Mouse (Mus musculus) liver, postnatal 0 days (tissue): ENCODE measurements around the gene Pde1a. TPM values are rescaled to one million over a fixed set of nuclear protein-coding genes. Genes with fewer than 3 reads are reported as not detected.

Experiments used
- ATAC-seq: fragments of 200-750 bp; cut with Nextera tagmentation; 2 replicates; pipeline ENCODE4 v1.8.0; 2017; ENCODE audit warnings: mild to moderate bottlenecking, moderate library complexity
- DNase-seq: peaks from one replicate; pipeline ENCODE4 v3.0.0-alpha.2; 2016
- H3K27ac ChIP-seq: fragments of 300-500 bp; sonication (generic); 2 replicates; pipeline ENCODE4 v1.5.1; 2014; ENCODE audit warnings: antibody characterized with exemption, moderate library complexity, mild to moderate bottlenecking, low read depth
- H3K27me3 ChIP-seq: fragments of 300-500 bp; sonication (generic); 2 replicates; pipeline ENCODE4 v1.6.1; 2014; ENCODE audit warnings: low read length, control low read depth, mixed read lengths; ENCODE audit not compliant: insufficient read depth
- H3K36me3 ChIP-seq: fragments of 300-500 bp; sonication (generic); replicated peaks from 2 replicates; pipeline ENCODE4 v1.6.1; 2014; ENCODE audit warnings: mild to moderate bottlenecking, control low read depth, low read length, moderate library complexity, mixed read lengths; ENCODE audit not compliant: insufficient read depth
- H3K4me1 ChIP-seq: fragments of 300-500 bp; sonication (generic); 2 replicates; pipeline ENCODE4 v1.6.1; 2014; ENCODE audit warnings: antibody characterized with exemption, mild to moderate bottlenecking, control low read depth; ENCODE audit not compliant: insufficient read depth
- H3K4me2 ChIP-seq: fragments of 300-500 bp; sonication (generic); 2 replicates; pipeline ENCODE4 v1.6.1; 2014; ENCODE audit warnings: low read depth, mild to moderate bottlenecking, low read length, moderate library complexity, mixed read lengths
- H3K4me3 ChIP-seq: fragments of 300-500 bp; sonication (generic); 2 replicates; pipeline ENCODE4 v1.5.1; 2014; ENCODE audit warnings: low read depth, low read length
- H3K9ac ChIP-seq: fragments of 300-500 bp; sonication (generic); replicated peaks from 2 replicates; pipeline ENCODE4 v1.6.1; 2014; ENCODE audit warnings: mild to moderate bottlenecking, moderate library complexity
- H3K9me3 ChIP-seq: fragments of 300-500 bp; sonication (generic); 2 replicates; pipeline ENCODE4 v1.6.1; 2016; ENCODE audit warnings: mild to moderate bottlenecking, control low read depth, low read length, mixed read lengths
- CTCF ChIP-seq: sonication (generic); IDR thresholded peaks from 2 replicates; pipeline ENCODE4 v1.5.1; 2016; ENCODE audit warnings: antibody characterized with exemption, low read depth
- EP300 ChIP-seq: IDR thresholded peaks from 2 replicates; pipeline ENCODE4 v1.6.1; 2016; ENCODE audit warnings: antibody characterized with exemption, low read depth, mild to moderate bottlenecking
- WGBS: fragments of 180-500 bp; shearing (Covaris S2); extraction: QIAGEN DNeasy Blood & Tissue Kit; methylation state at CpG from one replicate; pipeline ENCODE4 v1.1.7; 2014; ENCODE audit not compliant: insufficient replicate concordance; 5-methylcytosine and 5-hydroxymethylcytosine counted together
- polyA plus RNA-seq: library from polyadenylated mRNA; unstranded; fragments of >200 nt; fragmentation: Nextera tagmentation; extraction: Ambion mirVana; gene quantifications from 2 replicates; pipeline ENCODE4 v1.2.1, GENCODE M21; 2015

Pde1a gene
- 3.9 and 4.1 TPM in 2 replicates for polyA plus RNA-seq

DNA sequence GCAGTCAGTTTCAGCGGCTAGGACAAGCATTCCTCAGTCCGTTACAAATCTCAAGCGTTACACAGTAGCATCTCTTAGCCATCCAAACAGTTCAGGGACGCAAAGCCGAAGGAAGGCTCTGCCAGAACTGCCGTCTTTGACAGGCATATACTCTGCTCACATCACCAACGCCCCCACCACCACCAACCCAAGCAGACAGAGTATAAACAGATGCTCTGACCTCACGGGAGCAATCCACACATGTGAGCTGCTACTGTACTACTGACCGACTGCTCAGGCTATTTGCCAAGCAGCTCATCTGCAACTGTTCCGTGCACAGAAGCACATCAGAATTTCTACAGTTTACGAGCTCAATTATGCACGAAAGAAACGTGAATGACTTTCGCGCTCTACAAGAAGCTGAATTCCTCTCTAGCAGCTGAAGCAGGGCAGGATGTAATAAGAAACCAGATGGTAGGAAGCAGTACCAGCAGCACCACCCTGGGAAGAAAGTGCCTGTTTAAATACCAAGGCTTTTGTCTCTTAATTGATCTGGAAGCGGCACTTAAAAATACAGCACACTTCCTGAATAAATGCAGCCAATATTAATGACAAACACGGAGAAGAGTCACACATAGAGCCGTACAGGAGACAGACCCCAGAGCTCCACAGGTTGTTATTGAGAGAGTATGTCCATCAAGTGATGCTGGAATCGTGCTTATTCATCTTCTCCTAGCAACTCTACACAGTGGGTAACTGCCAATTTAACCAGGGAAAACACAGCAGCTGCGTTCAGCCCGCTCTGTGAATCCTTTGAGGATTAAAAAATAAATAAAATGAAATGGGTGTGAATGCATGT, at the start of gene Pde1a:
Pde1a (minus strand) TSS at position 598 of the 838 bp plus-strand sequence.
- Histone ChIP-seq H3K27ac (no peak within 1 kb of the TSS), H3K27me3 (no peaks in the 10 kb centered on the region), H3K4me1 (no peaks in the 10 kb centered on the region), H3K9ac (no peak within 1 kb of the TSS), H3K36me3 (no peaks in the 10 kb centered on the region), H3K4me3 (no peak within 1 kb of the TSS), H3K9me3 (no peaks in the 10 kb centered on the region), H3K4me2 (peak within 1 kb of the TSS; percentile 24; the same call in 1 of the 2 replicates)
- 34% methylated on average over 21 of the region's 21 CpGs for WGBS
- TF ChIP-seq EP300 (no peak), CTCF (no peak)
- no peak for ATAC-seq
- no peak for DNase-seq

- H3K9me3 ChIP-seq = no peaks in the 10 kb centered on the region
- H3K27ac ChIP-seq = no peak overlapping the region
- DNase-seq = no peak
- no peak overlapping the region for H3K4me3 ChIP-seq
- H3K36me3 ChIP-seq = no peaks in the 10 kb centered on the region
- no peaks in the 10 kb centered on the region for H3K27me3 ChIP-seq
- WGBS = 58% methylated on average over 4 of the region's 4 CpGs
- no peak overlapping the region for H3K9ac ChIP-seq
- no peak for ATAC-seq
- H3K4me2 ChIP-seq = no peak overlapping the region
- no peaks in the 10 kb centered on the region for H3K4me1 ChIP-seq
- TF ChIP-seq CTCF (no peak), EP300 (no peak)
Measured at GRCm38 (mm10) chr2:80178608-80179280, 49.5 kb upstream of the Pde1a start.

GRCm38 (mm10) chr2:80178154-80178553, 48.9 kb upstream of the Pde1a start:
- H3K9me3 ChIP-seq = no peaks in the 10 kb centered on the region
- H3K4me2 ChIP-seq = no peak overlapping the region
- no peak for TF ChIP-seq CTCF
- 52% methylated on average over 3 of the region's 3 CpGs for WGBS
- no peak for ATAC-seq
- DNase-seq = no peak
- no peaks in the 10 kb centered on the region for H3K36me3 ChIP-seq
- no peaks in the 10 kb centered on the region for H3K27me3 ChIP-seq
- no peak overlapping the region for H3K27ac ChIP-seq
- H3K4me3 ChIP-seq = no peak overlapping the region
- no peaks in the 10 kb centered on the region for H3K4me1 ChIP-seq
- H3K9ac ChIP-seq = no peak overlapping the region

- Histone ChIP-seq H3K27ac (no peak overlapping the region), H3K4me3 (no peak overlapping the region), H3K4me2 (no peak overlapping the region), H3K27me3 (no peaks in the 10 kb centered on the region), H3K36me3 (no peaks in the 10 kb centered on the region), H3K9me3 (no peaks in the 10 kb centered on the region), H3K4me1 (no peaks in the 10 kb centered on the region), H3K9ac (no peak overlapping the region)
- 71% methylated on average over 1 of the region's 1 CpGs for WGBS
- DNase-seq (no peak), ATAC-seq (peak; percentile 53)
- TF ChIP-seq EP300 (no peak), CTCF (no peak)
Measured at GRCm38 (mm10) chr2:80168103-80168502, 38.8 kb upstream of the Pde1a start.

DNA sequence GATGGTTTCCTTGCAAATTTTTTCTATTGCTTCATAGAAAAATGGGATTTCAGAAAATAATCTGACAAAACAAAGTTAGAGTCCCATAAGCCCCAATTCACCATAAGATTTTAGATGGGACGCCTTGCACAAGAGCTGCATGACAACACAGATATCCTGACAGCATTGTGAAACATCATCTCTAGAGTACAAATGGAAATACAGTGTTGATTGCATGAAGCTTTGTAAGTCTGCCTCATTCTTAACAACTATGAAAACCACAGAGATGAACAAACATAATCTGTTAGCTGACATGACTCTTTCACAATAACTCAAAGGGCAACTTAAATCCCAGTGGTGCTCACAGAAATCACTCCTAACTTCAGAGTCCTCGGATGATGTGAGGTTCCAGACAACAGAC, 29.5 kb upstream of the Pde1a start:
- H3K4me2 ChIP-seq = no peak overlapping the region
- H3K4me1 ChIP-seq = no peaks in the 10 kb centered on the region
- no peaks in the 10 kb centered on the region for H3K36me3 ChIP-seq
- H3K9me3 ChIP-seq = no peaks in the 10 kb centered on the region
- no peak overlapping the region for H3K4me3 ChIP-seq
- WGBS = 48% methylated on average over 2 of the region's 2 CpGs
- H3K27me3 ChIP-seq = no peaks in the 10 kb centered on the region
- H3K9ac ChIP-seq = no peak overlapping the region
- DNase-seq (no peak), ATAC-seq (peak; percentile 72)
- H3K27ac ChIP-seq = no peak overlapping the region
- TF ChIP-seq CTCF (no peak), EP300 (no peak)

DNA sequence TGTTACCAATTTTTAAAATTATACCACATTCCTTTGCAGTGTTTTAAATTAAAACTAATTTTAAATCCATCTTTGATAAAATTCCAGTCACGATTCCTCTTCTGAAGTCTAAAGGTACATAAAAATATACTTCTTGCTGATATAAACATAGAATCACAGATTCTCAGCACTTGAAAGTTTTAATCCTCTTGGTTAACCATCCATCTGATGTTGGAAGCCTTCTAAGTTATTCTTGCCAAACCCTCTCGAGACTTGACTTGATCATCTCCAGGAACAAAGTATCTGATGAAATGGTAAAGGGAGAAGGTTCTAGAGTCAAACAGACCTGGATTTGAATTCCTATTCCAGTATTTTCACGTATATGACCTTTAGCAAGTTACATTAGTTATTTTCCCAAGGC, 28.9 kb upstream of the Pde1a start:
- Histone ChIP-seq H3K4me3 (no peak overlapping the region), H3K27me3 (no peaks in the 10 kb centered on the region), H3K27ac (no peak overlapping the region), H3K36me3 (no peaks in the 10 kb centered on the region), H3K4me1 (no peaks in the 10 kb centered on the region), H3K9ac (no peak overlapping the region), H3K4me2 (no peak overlapping the region), H3K9me3 (no peaks in the 10 kb centered on the region)
- no peak for DNase-seq
- ATAC-seq = no peak
- TF ChIP-seq EP300 (no peak), CTCF (no peak)
- WGBS = 65% methylated on average over 3 of the region's 3 CpGs
